Mouse (Mus musculus) liver, embryonic 16.5 days (tissue): Measurements from ENCODE around the gene Arhgap29. TPM values are rescaled to one million over a fixed set of nuclear protein-coding genes. Genes with fewer than 3 reads are reported as not detected.

Experiments
- ATAC-seq: fragments of 200-750 bp; cut with Nextera tagmentation; 2 replicates; pipeline ENCODE4 v1.8.0; 2017; ENCODE audit warnings: low read depth, mild to moderate bottlenecking, moderate number of reproducible peaks, moderate library complexity
- H3K27ac ChIP-seq: fragments of 300-500 bp; sonication (generic); 2 replicates; pipeline ENCODE4 v1.5.1; 2014; ENCODE audit warnings: mild to moderate bottlenecking, low read length
- H3K27me3 ChIP-seq: fragments of 300-500 bp; sonication (generic); 2 replicates; pipeline ENCODE4 v1.6.1; 2014; ENCODE audit warnings: low read depth, low read length, mixed read lengths; ENCODE audit not compliant: control insufficient read depth, insufficient read depth
- H3K36me3 ChIP-seq: fragments of 300-500 bp; sonication (generic); 2 replicates; pipeline ENCODE4 v1.6.1; 2014; ENCODE audit warnings: mild to moderate bottlenecking; ENCODE audit not compliant: control insufficient read depth, insufficient read depth
- H3K4me1 ChIP-seq: fragments of 300-500 bp; sonication (generic); 2 replicates; pipeline ENCODE4 v1.6.1; 2014; ENCODE audit warnings: low read depth, low read length, mixed read lengths; ENCODE audit not compliant: control insufficient read depth
- H3K4me2 ChIP-seq: fragments of 300-500 bp; sonication (generic); 2 replicates; pipeline ENCODE4 v1.6.1; 2014; ENCODE audit warnings: low read depth, low read length, mixed read lengths
- H3K4me3 ChIP-seq: fragments of 300-500 bp; sonication (generic); 2 replicates; pipeline ENCODE4 v1.5.1; 2014; ENCODE audit warnings: low read depth, mild to moderate bottlenecking, low read length
- H3K9ac ChIP-seq: fragments of 300-500 bp; sonication (generic); 2 replicates; pipeline ENCODE4 v1.6.1; 2014; ENCODE audit warnings: low read depth, low read length
- H3K9me3 ChIP-seq: fragments of 300-500 bp; sonication (generic); replicated peaks from 2 replicates; pipeline ENCODE4 v1.6.1; 2016; ENCODE audit warnings: low read length; ENCODE audit not compliant: control insufficient read depth
- WGBS: fragments of 180-500 bp; shearing (Covaris S2); extraction: QIAGEN DNeasy Blood & Tissue Kit; methylation state at CpG from one replicate; pipeline ENCODE4 v1.1.7; 2014; ENCODE audit not compliant: insufficient replicate concordance; 5-methylcytosine and 5-hydroxymethylcytosine counted together
- polyA plus RNA-seq: library from polyadenylated mRNA; unstranded; fragments of >200 nt; fragmentation: Nextera tagmentation; extraction: Ambion mirVana; gene quantifications from 2 replicates; pipeline ENCODE4 v1.2.1, GENCODE M21; 2015

The Arhgap29 gene
- polyA plus RNA-seq, 1 experiment from 2014 or later, result 7.3 TPM

DNA sequence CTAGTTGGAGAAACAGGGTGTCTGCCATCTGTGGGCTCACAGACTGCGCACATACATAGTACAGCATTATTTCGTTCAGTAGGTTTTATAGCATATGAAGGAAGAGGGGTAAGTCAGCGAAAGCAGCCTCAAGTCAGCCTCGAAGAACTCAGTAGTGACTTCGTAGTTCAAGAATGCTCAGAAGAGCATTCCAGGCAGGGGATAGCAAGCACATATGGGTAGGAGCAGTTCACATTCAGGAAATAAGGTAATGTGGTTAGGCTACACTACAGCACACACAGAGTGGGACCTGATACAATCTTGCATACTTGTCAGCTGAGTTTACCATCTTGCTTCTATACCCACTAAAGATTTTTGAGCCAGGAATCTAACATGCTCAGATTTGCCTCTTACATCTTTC lies 58.0 kb downstream of the Arhgap29 start:
- 71% methylated on average over 5 of the region's 5 CpGs for WGBS

DNA sequence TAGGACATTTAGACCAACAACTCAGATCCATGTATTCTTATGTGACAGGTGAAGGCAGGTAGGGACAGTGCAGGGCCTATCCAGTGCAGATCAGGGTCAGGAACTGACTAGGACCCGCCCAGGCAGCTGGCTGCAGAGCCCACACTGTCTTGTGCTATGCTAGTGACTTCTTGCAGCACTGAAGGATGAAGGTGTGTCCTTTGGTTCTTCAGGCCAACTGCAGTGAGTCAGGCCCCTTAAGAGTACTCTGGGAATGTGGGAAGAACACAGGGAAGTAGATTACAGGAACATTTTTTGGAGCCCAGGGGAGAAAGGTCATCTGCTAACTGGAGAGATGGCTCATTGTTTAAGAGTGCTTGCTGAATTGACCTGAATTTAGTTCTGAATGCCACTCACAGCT lies 60.1 kb downstream of the Arhgap29 start:
- H3K27ac ChIP-seq, result no peak overlapping the region
- WGBS, result 67% methylated on average over 1 of the region's 1 CpGs
- no peak overlapping the region for H3K4me3 ChIP-seq
- H3K36me3 ChIP-seq, result no peaks in the 10 kb centered on the region
- H3K4me1 ChIP-seq, result no peaks in the 10 kb centered on the region
- ATAC-seq, result no peak
- H3K9me3 ChIP-seq, result no peaks in the 10 kb centered on the region
- no peak overlapping the region for H3K9ac ChIP-seq
- H3K27me3 ChIP-seq, result no peaks in the 10 kb centered on the region
- no peak overlapping the region for H3K4me2 ChIP-seq

More for the DNA sequence above, 58.0 kb downstream of the Arhgap29 start:
- H3K27me3 ChIP-seq, result no peaks in the 10 kb centered on the region
- H3K36me3 ChIP-seq, result no peaks in the 10 kb centered on the region
- no peaks in the 10 kb centered on the region for H3K4me1 ChIP-seq
- no peak overlapping the region for H3K27ac ChIP-seq
- no peak overlapping the region for H3K4me3 ChIP-seq
- ATAC-seq, result no peak
- H3K9ac ChIP-seq, result no peak overlapping the region
- no peak overlapping the region for H3K4me2 ChIP-seq
- H3K9me3 ChIP-seq, result no peaks in the 10 kb centered on the region

DNA sequence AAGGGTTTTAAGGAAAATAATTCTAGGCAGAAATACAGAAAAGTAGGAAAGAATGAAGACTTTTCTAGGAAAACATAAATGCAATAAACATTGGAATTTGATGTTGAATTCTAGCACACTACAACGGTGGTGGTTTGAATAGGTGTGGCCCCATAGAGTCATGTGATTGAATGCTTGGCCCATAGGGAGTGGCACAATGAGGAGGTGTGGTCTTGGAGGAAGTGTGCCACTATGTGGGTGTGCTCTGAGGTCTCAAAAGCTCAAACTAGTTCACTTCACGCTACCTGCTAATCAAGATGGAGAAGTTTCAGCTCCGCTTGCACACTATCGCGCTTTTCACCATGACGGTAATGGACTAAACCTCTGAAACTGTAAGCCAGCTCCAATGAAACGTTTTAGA lies 66.1 kb downstream of the Arhgap29 start:
- no peaks in the 10 kb centered on the region for H3K9me3 ChIP-seq
- no peak for ATAC-seq
- no peak overlapping the region for H3K4me2 ChIP-seq
- WGBS, result 79% methylated on average over 7 of the region's 7 CpGs
- H3K27ac ChIP-seq, result no peak overlapping the region
- no peaks in the 10 kb centered on the region for H3K36me3 ChIP-seq
- no peaks in the 10 kb centered on the region for H3K27me3 ChIP-seq
- H3K4me1 ChIP-seq, result no peaks in the 10 kb centered on the region
- H3K4me3 ChIP-seq, result no peak overlapping the region
- no peak overlapping the region for H3K9ac ChIP-seq

DNA sequence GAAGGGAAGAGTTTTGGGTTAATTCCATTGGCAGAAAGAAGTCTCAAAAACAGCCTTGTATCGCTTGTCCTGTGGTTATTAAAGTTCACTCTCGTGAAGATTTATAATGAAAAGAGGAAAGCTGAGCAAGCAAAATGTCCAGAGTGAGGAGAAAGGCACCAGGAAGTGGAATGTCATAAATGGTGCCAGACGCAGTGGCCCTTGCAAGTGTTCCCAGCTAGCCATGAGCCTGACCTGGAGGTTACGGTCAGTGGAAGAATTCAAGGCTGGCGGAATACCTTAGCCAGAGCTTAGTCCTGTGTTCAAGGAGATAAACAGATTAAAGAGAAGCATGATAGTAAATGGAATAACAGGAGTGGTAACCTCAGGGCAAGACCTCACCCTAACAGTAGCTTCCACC lies 66.8 kb downstream of the Arhgap29 start:
- no peak for ATAC-seq
- Histone ChIP-seq H3K9ac (no peak overlapping the region), H3K27ac (no peak overlapping the region), H3K4me2 (no peak overlapping the region), H3K4me1 (no peaks in the 10 kb centered on the region), H3K4me3 (no peak overlapping the region), H3K36me3 (no peaks in the 10 kb centered on the region), H3K9me3 (no peaks in the 10 kb centered on the region), H3K27me3 (no peaks in the 10 kb centered on the region)
- WGBS, result 75% methylated on average over 5 of the region's 5 CpGs

DNA sequence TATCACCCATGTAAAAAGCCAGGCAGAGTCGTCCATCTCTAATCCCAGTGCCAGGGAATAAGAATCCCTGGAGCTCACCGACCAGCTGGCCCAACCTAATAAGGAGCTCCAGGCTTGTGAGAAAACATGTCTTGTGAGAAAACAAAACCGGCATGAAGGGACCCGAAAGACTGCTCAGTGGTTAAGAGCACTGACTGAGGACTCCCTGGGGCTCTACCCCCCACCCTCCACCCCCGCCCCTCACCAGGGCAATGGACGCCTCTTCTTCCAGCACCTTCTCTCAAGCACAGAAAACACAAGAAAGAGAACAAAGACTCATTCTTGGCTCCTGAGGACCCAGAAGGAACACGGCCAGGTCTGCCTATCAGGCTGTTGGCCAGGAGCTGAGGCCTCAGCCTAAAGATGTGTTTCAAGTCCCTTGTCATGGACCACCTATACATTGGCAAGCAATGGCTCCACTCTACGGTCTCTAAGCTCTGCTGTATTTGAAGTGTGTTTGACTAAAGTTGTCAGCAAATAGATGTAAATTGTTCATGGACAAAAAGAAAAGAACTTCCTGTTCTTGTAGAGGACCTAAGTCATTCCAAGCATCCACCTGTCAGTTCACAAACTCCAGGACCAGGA lies 68.8 kb downstream of the Arhgap29 start:
- Histone ChIP-seq H3K4me2 (no peak overlapping the region), H3K9me3 (no peaks in the 10 kb centered on the region), H3K9ac (no peak overlapping the region), H3K36me3 (no peaks in the 10 kb centered on the region), H3K4me1 (no peaks in the 10 kb centered on the region), H3K27me3 (no peaks in the 10 kb centered on the region), H3K27ac (no peak overlapping the region), H3K4me3 (no peak overlapping the region)
- no peak for ATAC-seq
- WGBS, result 72% methylated on average over 8 of the region's 8 CpGs

DNA sequence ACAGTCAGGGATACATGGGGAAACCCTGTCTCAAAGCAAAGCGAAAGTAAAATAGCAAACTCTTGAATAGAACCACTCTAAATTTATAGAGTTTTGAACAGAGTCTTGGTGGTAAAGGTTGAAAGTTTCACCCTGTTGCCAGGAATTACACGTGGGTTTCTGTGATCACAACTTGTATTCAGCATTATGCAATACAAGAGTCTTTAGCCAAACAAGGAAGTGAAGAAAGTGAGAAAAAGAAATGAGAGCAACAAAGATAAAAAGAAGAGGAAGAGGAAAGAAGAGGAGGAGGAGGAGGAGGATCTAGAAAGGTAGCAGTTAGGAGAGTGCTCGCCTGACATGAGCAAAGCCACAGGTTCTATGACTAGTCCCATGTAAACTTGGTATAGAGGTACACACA lies 70.0 kb downstream of the Arhgap29 start:
- H3K27me3 ChIP-seq, result no peaks in the 10 kb centered on the region
- H3K4me2 ChIP-seq, result no peak overlapping the region
- no peaks in the 10 kb centered on the region for H3K4me1 ChIP-seq
- no peak for ATAC-seq
- no peak overlapping the region for H3K9ac ChIP-seq
- no peak overlapping the region for H3K4me3 ChIP-seq
- H3K36me3 ChIP-seq, result no peaks in the 10 kb centered on the region
- H3K27ac ChIP-seq, result no peak overlapping the region
- H3K9me3 ChIP-seq, result no peaks in the 10 kb centered on the region
- 41% methylated on average over 3 of the region's 3 CpGs for WGBS

DNA sequence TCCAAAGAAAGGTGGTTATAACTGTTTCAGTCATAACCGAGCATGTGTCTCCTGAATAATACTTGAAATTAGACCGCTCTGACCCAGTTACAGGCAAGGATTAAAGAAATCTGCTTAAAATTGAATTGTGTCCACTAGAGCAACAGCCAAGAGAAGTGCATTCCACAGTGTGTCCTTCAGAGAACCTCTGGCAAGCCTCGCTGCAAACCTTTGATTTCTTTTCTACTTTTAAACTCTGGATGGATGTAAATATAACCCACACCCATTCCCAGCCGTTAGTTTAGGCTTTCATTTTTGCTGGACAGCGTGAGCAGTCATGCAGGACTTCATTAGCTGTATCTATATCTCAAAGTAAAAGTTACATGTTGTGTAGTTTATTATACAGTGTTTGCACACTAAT lies 74.3 kb downstream of the Arhgap29 start:
- H3K36me3 ChIP-seq, result no peaks in the 10 kb centered on the region
- no peak for ATAC-seq
- no peak overlapping the region for H3K27ac ChIP-seq
- no peaks in the 10 kb centered on the region for H3K27me3 ChIP-seq
- H3K4me2 ChIP-seq, result no peak overlapping the region
- 48% methylated on average over 5 of the region's 5 CpGs for WGBS
- no peak overlapping the region for H3K9ac ChIP-seq
- no peaks in the 10 kb centered on the region for H3K4me1 ChIP-seq
- no peaks in the 10 kb centered on the region for H3K9me3 ChIP-seq
- no peak overlapping the region for H3K4me3 ChIP-seq

DNA sequence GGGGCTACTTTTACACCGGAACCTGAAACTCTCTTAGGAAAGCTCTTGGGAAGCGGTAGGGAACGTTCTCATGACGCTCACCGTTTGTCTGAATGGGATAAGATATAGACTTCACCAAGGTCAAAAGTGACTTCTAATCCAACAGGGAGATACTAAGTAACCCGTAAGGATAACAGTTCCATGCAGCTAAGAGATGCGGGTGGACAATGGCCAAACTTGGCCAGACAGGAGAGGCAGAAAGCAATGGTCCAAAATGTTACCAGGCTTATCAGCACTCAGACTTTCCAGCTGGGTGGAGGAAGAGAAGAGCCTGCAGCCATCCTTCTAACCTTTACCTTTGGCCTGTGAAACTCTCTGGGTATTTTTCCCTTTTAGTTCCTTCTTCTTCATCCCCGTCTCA lies 75.4 kb downstream of the Arhgap29 start:
- no peak overlapping the region for H3K4me3 ChIP-seq
- H3K27me3 ChIP-seq, result no peaks in the 10 kb centered on the region
- H3K9me3 ChIP-seq, result no peaks in the 10 kb centered on the region
- no peak for ATAC-seq
- no peaks in the 10 kb centered on the region for H3K36me3 ChIP-seq
- 70% methylated on average over 8 of the region's 8 CpGs for WGBS
- no peak overlapping the region for H3K4me2 ChIP-seq
- H3K4me1 ChIP-seq, result no peaks in the 10 kb centered on the region
- no peak overlapping the region for H3K27ac ChIP-seq
- no peak overlapping the region for H3K9ac ChIP-seq

DNA sequence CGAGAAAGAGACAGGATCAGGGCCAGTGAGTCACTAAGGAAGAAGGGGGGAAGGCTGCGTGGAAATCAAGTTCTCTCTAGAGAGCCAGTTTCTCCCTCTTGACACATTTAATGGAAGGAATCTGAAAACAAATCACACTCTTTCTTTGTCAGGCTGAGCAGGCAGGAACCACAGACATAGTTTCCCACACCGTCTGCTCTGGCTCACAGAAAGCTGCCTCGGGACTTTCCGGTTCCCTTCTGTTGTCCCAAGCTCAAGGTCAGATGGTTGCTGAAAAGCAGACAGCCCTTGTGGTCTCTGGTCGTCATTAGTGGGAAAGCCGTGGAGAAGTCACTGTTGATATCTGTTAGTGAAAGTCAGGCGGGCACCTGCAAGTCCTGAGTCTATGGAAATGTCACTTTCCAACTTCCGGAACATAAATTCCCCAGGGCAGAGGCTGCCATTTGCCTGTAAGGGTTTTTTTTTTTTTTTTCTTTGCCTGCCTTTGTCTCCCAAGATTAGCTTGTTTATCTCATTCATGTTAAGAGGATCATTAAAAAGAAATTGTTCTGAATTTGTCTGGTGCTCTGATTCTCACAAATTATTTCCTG lies 81.0 kb downstream of the Arhgap29 start:
- Histone ChIP-seq H3K27ac (no peak overlapping the region), H3K9ac (no peak overlapping the region), H3K9me3 (no peaks in the 10 kb centered on the region), H3K4me1 (no peaks in the 10 kb centered on the region), H3K4me3 (no peak overlapping the region), H3K27me3 (no peaks in the 10 kb centered on the region), H3K36me3 (no peaks in the 10 kb centered on the region), H3K4me2 (no peak overlapping the region)
- no peak; the same call in 1 of the 2 replicates for ATAC-seq
- 44% methylated on average over 9 of the region's 9 CpGs for WGBS
